In the genomic region with DNA sequence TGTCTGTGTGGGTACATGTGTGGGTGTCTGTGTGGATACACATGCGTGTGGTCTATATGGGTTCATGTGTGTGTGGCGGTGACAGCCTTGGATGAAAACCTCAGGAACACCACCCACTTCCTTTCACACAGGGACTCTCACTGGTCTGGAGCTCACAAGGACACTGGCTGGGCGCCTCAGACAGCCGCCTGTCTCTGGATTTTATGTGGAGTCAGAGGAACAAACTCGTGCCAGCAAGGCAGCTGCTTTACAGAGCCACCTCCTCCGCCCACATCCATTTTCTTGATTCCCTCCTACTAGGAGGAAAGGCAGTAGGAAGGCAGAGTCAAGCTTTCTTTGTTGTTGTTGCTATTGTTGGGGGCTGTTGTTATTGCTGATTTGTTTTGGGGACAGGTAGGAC, we compare ENCODE assay signal across 11 mouse cellular contexts. TPM values are rescaled to one million over a fixed set of nuclear protein-coding genes. Genes with fewer than 3 reads are reported as not detected.
DNase-seq lines count a peak whose midpoint lies in the region; ATAC-seq and TF ChIP-seq lines count a peak whose summit lies in the region.
"Had no signal": no experiment of that assay in that cellular context is flagged by ENCODE, and none has a peak within 500 bp of the region (broad histone marks: within the 10 kb centered on the region; RNA-seq: fewer than 3 reads in every experiment).

No protein-coding gene starts in this region.

- H3K4me1 ChIP-seq in hindbrain, embryonic 12.5 days = no peaks in the 10 kb centered on the region
- H3K4me1 ChIP-seq in hindbrain, embryonic 16.5 days (ENCODE audit: control insufficient read depth, insufficient read depth, low read depth, low read length) = peaks cover 3% of the 10 kb centered on the region
- H3K4me1 ChIP-seq in lung, embryonic 15.5 days = peaks cover 12% of the 10 kb centered on the region; the same call in 1 of the 2 replicates
- H3K4me1 ChIP-seq in lung, adult 2 months (ENCODE audit: control insufficient read depth, insufficient read depth, low read length) = no peaks in the 10 kb centered on the region

- TF ChIP-seq CTCF in lung, adult 2 months (IDR thresholded peaks at IDR 0.05; ENCODE audit: insufficient read depth, low read length) = no peak

- no peak for TF ChIP-seq POLR2A in lung, adult 2 months (IDR thresholded peaks at IDR 0.05; ENCODE audit: borderline replicate concordance, extremely low read depth, low read depth, low read length)

- no peak overlapping the region for H3K27ac ChIP-seq in hindbrain, embryonic 12.5 days
- H3K27ac ChIP-seq in hindbrain, embryonic 16.5 days (ENCODE audit: low read depth, low read length) = no peak overlapping the region
- 0 out of 2 replicates have a peak overlapping the region, but pooled peaks have one; percentile 24 for H3K27ac ChIP-seq in lung, embryonic 15.5 days

- intact Hi-C loops in left cerebral cortex, postnatal 25 days (cut with DNase I) = loop anchor here (10.0 kb wide), 1 partner anchor 724 kb away; no protein-coding TSS in a partner anchor

- H3K9me3 ChIP-seq in hindbrain, embryonic 12.5 days (replicated peaks) = no peaks in the 10 kb centered on the region
- no peaks in the 10 kb centered on the region for H3K9me3 ChIP-seq in hindbrain, embryonic 16.5 days (ENCODE audit: control insufficient read depth, low read length)
- H3K9me3 ChIP-seq in lung, embryonic 15.5 days = no peaks in the 10 kb centered on the region

- ATAC-seq in hindbrain, embryonic 12.5 days (ENCODE audit: low FRiP score) = no peak
- ATAC-seq in hindbrain, embryonic 16.5 days = no peak
- peak; percentile 55; the same call in 1 of the 2 replicates for ATAC-seq in lung, embryonic 15.5 days (ENCODE audit: borderline replicate concordance, extremely low read depth, low FRiP score, low TSS enrichment)
- no peak for ATAC-seq in CD4-positive, CD25-positive, alpha-beta regulatory T cell, adult 4 months

- no peak overlapping the region for H3K4me2 ChIP-seq in hindbrain, embryonic 12.5 days (replicated peaks)
- no peak overlapping the region for H3K4me2 ChIP-seq in hindbrain, embryonic 16.5 days (ENCODE audit: low read length)
- H3K4me2 ChIP-seq in lung, embryonic 15.5 days = no peak overlapping the region
- H3K4me2 ChIP-seq: liver, embryonic 11.5 days had no signal

- peak overlapping the region; percentile 18; the same call in 1 of the 2 replicates for H3K9ac ChIP-seq in hindbrain, embryonic 12.5 days
- H3K9ac ChIP-seq in hindbrain, embryonic 16.5 days (ENCODE audit: low read depth, low read length) = no peak overlapping the region
- no peak overlapping the region for H3K9ac ChIP-seq in lung, embryonic 15.5 days

- no peaks in the 10 kb centered on the region for H3K36me3 ChIP-seq in hindbrain, embryonic 12.5 days
- H3K36me3 ChIP-seq in hindbrain, embryonic 16.5 days (ENCODE audit: control insufficient read depth, insufficient read depth, low read length) = no peaks in the 10 kb centered on the region
- no peaks in the 10 kb centered on the region for H3K36me3 ChIP-seq in lung, embryonic 15.5 days

- DNase-seq in lung, adult 2 months = no peak
- peak; percentile 21 to 56 for DNase-seq in left cerebral cortex, postnatal 25 days (ENCODE audit: low spot score in 2 of 2)
- peak; percentile 16 for DNase-seq in lung, postnatal 36 days
- DNase-seq: adrenal gland, postnatal 36 days; cerebellum, adult 11-12 months had no signal

- WGBS in hindbrain, embryonic 12.5 days = 63% methylated on average over 6 of the region's 6 CpGs
- 61% methylated on average over 6 of the region's 6 CpGs for WGBS in hindbrain, embryonic 16.5 days
- 45% methylated on average over 6 of the region's 6 CpGs for WGBS in lung, embryonic 15.5 days
- WGBS in lung, adult 2 months = 55% methylated on average over 6 of the region's 6 CpGs

- peaks cover 10% of the 10 kb centered on the region for H3K27me3 ChIP-seq in hindbrain, embryonic 12.5 days
- H3K27me3 ChIP-seq in hindbrain, embryonic 16.5 days (replicated peaks; ENCODE audit: control insufficient read depth, insufficient read depth, low read length) = peaks cover 3% of the 10 kb centered on the region; the same call in 1 of the 2 replicates
- no peaks in the 10 kb centered on the region for H3K27me3 ChIP-seq in lung, embryonic 15.5 days

- H3K4me3 ChIP-seq in hindbrain, embryonic 12.5 days = no peak overlapping the region
- no peak overlapping the region for H3K4me3 ChIP-seq in hindbrain, embryonic 16.5 days (ENCODE audit: low read length)
- no peak overlapping the region for H3K4me3 ChIP-seq in lung, embryonic 15.5 days
- H3K4me3 ChIP-seq in lung, adult 2 months (replicated peaks; ENCODE audit: extremely low read depth, low read depth, low read length) = no peak overlapping the region
- H3K4me3 ChIP-seq: myocyte had no signal

RNA-seq across cellular contexts. Expression of a gene that starts 45.8 kb away (rescaled TPM):
- polyA plus RNA-seq in hindbrain, embryonic 12.5 days (2016; fragmentation: Nextera tagmentation; extraction: Ambion mirVana) = 9.3 and 10.7 TPM in 2 replicates
- 5.2 TPM in 2 replicates for polyA plus RNA-seq in hindbrain, embryonic 16.5 days (2015; fragmentation: Nextera tagmentation; extraction: Ambion mirVana)
- 14.5 and 15.6 TPM in 2 replicates for polyA plus RNA-seq in lung, embryonic 15.5 days (2015; fragmentation: Nextera tagmentation; extraction: Ambion mirVana)
- polyA plus RNA-seq in lung, adult 2 months (2012; rRNA removed) = 4.6 and 6.0 TPM in 2 replicates
- 1 to 10 TPM; 3.8 to 4.7 TPM for total RNA-seq in left cerebral cortex, postnatal 25 days (2021)
- polyA plus RNA-seq in CD4-positive, CD25-positive, alpha-beta regulatory T cell, adult 4 months (2017; shearing (Covaris generic)) = 10 to 100 TPM in 1 of 2 experiments, 1 to 10 TPM in 1; 4.5 to 10.9 TPM
